Mouse (Mus musculus) forebrain, embryonic 11.5 days (tissue): Measurements from ENCODE around the gene Adamts14. TPM values are rescaled to one million over a fixed set of nuclear protein-coding genes. Genes with fewer than 3 reads are reported as not detected.

Experiments used
- ATAC-seq: fragments of 200-750 bp; cut with Nextera tagmentation; replicated peaks from 2 replicates; pipeline ENCODE4 v1.8.0; 2017; ENCODE audit warnings: moderate TSS enrichment; ENCODE audit not compliant: low FRiP score
- DNase-seq: peaks from one replicate; pipeline ENCODE4 v3.0.0-alpha.2; 2017; ENCODE audit warnings: low spot score
- H3K27ac ChIP-seq: fragments of 300-500 bp; sonication (generic); 2 replicates; pipeline ENCODE4 v1.5.1; 2014; ENCODE audit warnings: low read depth, low read length
- H3K27me3 ChIP-seq: fragments of 300-500 bp; sonication (generic); 2 replicates; pipeline ENCODE4 v1.6.1; 2014; ENCODE audit warnings: mild to moderate bottlenecking, low read length, mixed read lengths; ENCODE audit not compliant: control insufficient read depth, insufficient read depth
- H3K36me3 ChIP-seq: fragments of 300-500 bp; sonication (generic); 2 replicates; pipeline ENCODE4 v1.6.1; 2014; ENCODE audit warnings: mild to moderate bottlenecking, low read length, moderate library complexity, mixed read lengths; ENCODE audit not compliant: control insufficient read depth, insufficient read depth
- H3K4me1 ChIP-seq: fragments of 300-500 bp; sonication (generic); replicated peaks from 2 replicates; pipeline ENCODE4 v1.6.1; 2014; ENCODE audit warnings: low read length, mixed read lengths; ENCODE audit not compliant: control insufficient read depth, insufficient read depth
- H3K4me2 ChIP-seq: fragments of 300-500 bp; sonication (generic); 2 replicates; pipeline ENCODE4 v1.6.1; 2014; ENCODE audit warnings: low read depth, mild to moderate bottlenecking, low read length, moderate library complexity, mixed read lengths; ENCODE audit not compliant: severe bottlenecking
- H3K4me3 ChIP-seq: fragments of 300-500 bp; sonication (generic); 2 replicates; pipeline ENCODE4 v1.5.1; 2014; ENCODE audit warnings: low read depth, low read length
- H3K9ac ChIP-seq: fragments of 300-500 bp; sonication (generic); 2 replicates; pipeline ENCODE4 v1.6.1; 2014; ENCODE audit warnings: low read length
- H3K9me3 ChIP-seq: fragments of 300-500 bp; sonication (generic); 2 replicates; pipeline ENCODE4 v1.6.1; 2016; ENCODE audit warnings: low read length, mixed read lengths; ENCODE audit not compliant: control insufficient read depth
- WGBS: fragments of 180-500 bp; shearing (Covaris S2); extraction: QIAGEN DNeasy Blood & Tissue Kit; methylation state at CpG from one replicate; pipeline ENCODE4 v1.1.7; 2014; 5-methylcytosine and 5-hydroxymethylcytosine counted together
- polyA plus RNA-seq: library from polyadenylated mRNA; unstranded; fragments of >200 nt; fragmentation: Nextera tagmentation; extraction: Ambion mirVana; gene quantifications from 2 replicates; pipeline ENCODE4 v1.2.1, GENCODE M21; 2014

Adamts14 gene
- polyA plus RNA-seq, 1 experiment from 2014 or later: 0.60 TPM

GRCm38 (mm10) chr10:61176221-61176790, 96.9 kb downstream of the Adamts14 start:
- no peaks in the 10 kb centered on the region for H3K9me3 ChIP-seq
- no peak overlapping the region for H3K4me3 ChIP-seq
- DNase-seq (no peak), ATAC-seq (no peak)
- H3K27me3 ChIP-seq: no peaks in the 10 kb centered on the region
- H3K9ac ChIP-seq: no peak overlapping the region
- no peaks in the 10 kb centered on the region for H3K4me1 ChIP-seq
- H3K27ac ChIP-seq: no peak overlapping the region
- WGBS: 44% methylated on average over 7 of the region's 7 CpGs
- no peak overlapping the region for H3K4me2 ChIP-seq
- H3K36me3 ChIP-seq: no peaks in the 10 kb centered on the region

- peak; percentile 77 for DNase-seq
- H3K9ac ChIP-seq: no peak overlapping the region
- H3K9me3 ChIP-seq: no peaks in the 10 kb centered on the region
- H3K4me3 ChIP-seq: no peak overlapping the region
- H3K27ac ChIP-seq: no peak overlapping the region
- H3K27me3 ChIP-seq: no peaks in the 10 kb centered on the region
- peak overlapping the region; percentile 22; the same call in 1 of the 2 replicates for H3K4me2 ChIP-seq
- 18% methylated on average over 24 of the region's 24 CpGs for WGBS
- H3K4me1 ChIP-seq: no peaks in the 10 kb centered on the region
- H3K36me3 ChIP-seq: no peaks in the 10 kb centered on the region
- no peak for ATAC-seq
Measured at GRCm38 (mm10) chr10:61175442-61176204, 97.6 kb downstream of the Adamts14 start.

GRCm38 (mm10) chr10:61174711-61175441, 98.4 kb downstream of the Adamts14 start:
- 47% methylated on average over 13 of the region's 13 CpGs for WGBS
- Histone ChIP-seq H3K9ac (no peak overlapping the region), H3K4me3 (no peak overlapping the region), H3K9me3 (no peaks in the 10 kb centered on the region), H3K27me3 (no peaks in the 10 kb centered on the region), H3K4me2 (no peak overlapping the region), H3K36me3 (no peaks in the 10 kb centered on the region), H3K27ac (no peak overlapping the region), H3K4me1 (no peaks in the 10 kb centered on the region)
- DNase-seq: no peak
- no peak for ATAC-seq

- Histone ChIP-seq H3K36me3 (no peaks in the 10 kb centered on the region), H3K4me2 (no peak overlapping the region), H3K27ac (no peak overlapping the region), H3K9ac (no peak overlapping the region), H3K9me3 (no peaks in the 10 kb centered on the region), H3K4me3 (no peak overlapping the region), H3K4me1 (no peaks in the 10 kb centered on the region), H3K27me3 (no peaks in the 10 kb centered on the region)
- WGBS: 79% methylated on average over 4 of the region's 4 CpGs
- DNase-seq (no peak), ATAC-seq (no peak)
Measured at GRCm38 (mm10) chr10:61172496-61172895, 100.7 kb downstream of the Adamts14 start.

GRCm38 (mm10) chr10:61171654-61172053, 101.6 kb downstream of the Adamts14 start, which contains the start of gene Tbata:
TSS of gene Tbata (plus strand) at chr10:61171954.
- Histone ChIP-seq H3K9me3 (no peaks in the 10 kb centered on the region), H3K9ac (no peak within 1 kb of the TSS), H3K4me2 (no peak within 1 kb of the TSS), H3K36me3 (no peaks in the 10 kb centered on the region), H3K27ac (no peak within 1 kb of the TSS), H3K4me3 (no peak within 1 kb of the TSS), H3K27me3 (no peaks in the 10 kb centered on the region), H3K4me1 (no peaks in the 10 kb centered on the region)
- DNase-seq (no peak), ATAC-seq (no peak)
- 72% methylated on average over 3 of the region's 3 CpGs for WGBS

GRCm38 (mm10) chr10:61168393-61168792, 104.8 kb downstream of the Adamts14 start:
- Histone ChIP-seq H3K9ac (no peak overlapping the region), H3K4me3 (no peak overlapping the region), H3K4me2 (no peak overlapping the region), H3K27ac (no peak overlapping the region), H3K9me3 (no peaks in the 10 kb centered on the region), H3K27me3 (no peaks in the 10 kb centered on the region), H3K36me3 (no peaks in the 10 kb centered on the region), H3K4me1 (no peaks in the 10 kb centered on the region)
- ATAC-seq (no peak), DNase-seq (no peak)
- WGBS: 62% methylated on average over 2 of the region's 2 CpGs

GRCm38 (mm10) chr10:61167333-61168096, 105.7 kb downstream of the Adamts14 start:
- Histone ChIP-seq H3K36me3 (no peaks in the 10 kb centered on the region), H3K4me1 (no peaks in the 10 kb centered on the region), H3K27ac (no peak overlapping the region), H3K27me3 (no peaks in the 10 kb centered on the region), H3K4me2 (no peak overlapping the region), H3K4me3 (no peak overlapping the region), H3K9me3 (no peaks in the 10 kb centered on the region), H3K9ac (no peak overlapping the region)
- no peak for DNase-seq
- 74% methylated on average over 9 of the region's 9 CpGs for WGBS
- ATAC-seq: no peak

GRCm38 (mm10) chr10:61162366-61162765, 110.9 kb downstream of the Adamts14 start:
- H3K9ac ChIP-seq: no peak overlapping the region
- DNase-seq (no peak), ATAC-seq (no peak)
- WGBS: 74% methylated on average over 3 of the region's 3 CpGs
- H3K4me2 ChIP-seq: no peak overlapping the region
- H3K36me3 ChIP-seq: no peaks in the 10 kb centered on the region
- H3K4me1 ChIP-seq: no peaks in the 10 kb centered on the region
- H3K9me3 ChIP-seq: no peaks in the 10 kb centered on the region
- no peak overlapping the region for H3K4me3 ChIP-seq
- no peaks in the 10 kb centered on the region for H3K27me3 ChIP-seq
- no peak overlapping the region for H3K27ac ChIP-seq
